Mouse (Mus musculus): Measurements from ENCODE around the gene Hmg20b.
A peak's percentile ranks its signal among the peaks of the same experiment; 100 is the strongest.

- TF ChIP-seq ZNF384 (IDR thresholded peaks at IDR 0.05; ENCODE audit: low read depth, low read length) (no peak), MAFK (IDR thresholded peaks at IDR 0.05; ENCODE audit: insufficient read depth, low read depth, low read length) (peak; percentile 89), CHD2 (IDR thresholded peaks at IDR 0.05; ENCODE audit: low read depth, low read length) (no peak)
Measured at GRCm38 (mm10) chr10:81354738-81355477, 4.6 kb upstream of the Hmg20b start.
